Comparison of ENCODE assay signal across 21 mouse cellular contexts in genomic region chr14:76059441-76059840, GRCm38 (mm10). TPM values are rescaled to one million over a fixed set of nuclear protein-coding genes. Genes with fewer than 3 reads are reported as not detected.
A peak's percentile ranks its signal among the peaks of the same experiment; 100 is the strongest.
DNase-seq lines count a peak whose midpoint lies in the region; ATAC-seq and TF ChIP-seq lines count a peak whose summit lies in the region.
"Had no signal": no experiment of that assay in that cellular context is flagged by ENCODE, and none has a peak within 500 bp of the region (broad histone marks: within the 10 kb centered on the region; RNA-seq: fewer than 3 reads in every experiment).

No protein-coding gene starts in this region.

- no peak overlapping the region for H3K27ac ChIP-seq in forebrain, postnatal 0 days (ENCODE audit: low read depth, low read length)
- no peak overlapping the region for H3K27ac ChIP-seq in forebrain, embryonic 12.5 days
- no peak overlapping the region for H3K27ac ChIP-seq in liver, adult 2 months (replicated peaks; ENCODE audit: insufficient read depth, low read depth, low read length)
- no peak overlapping the region for H3K27ac ChIP-seq in liver, embryonic 12.5 days
- H3K27ac ChIP-seq: embryonic facial prominence, embryonic 15.5 days; gastrocnemius, adult 2 months; limb, embryonic 10.5 days; midbrain, embryonic 13.5 days had no signal

- no peaks in the 10 kb centered on the region for H3K27me3 ChIP-seq in forebrain, postnatal 0 days (ENCODE audit: insufficient read depth, low read length)
- no peaks in the 10 kb centered on the region for H3K27me3 ChIP-seq in forebrain, embryonic 12.5 days
- no peaks in the 10 kb centered on the region for H3K27me3 ChIP-seq in liver, adult 2 months (ENCODE audit: control insufficient read depth, insufficient read depth, low read length)
- no peaks in the 10 kb centered on the region; the same call in 1 of the 2 replicates for H3K27me3 ChIP-seq in liver, embryonic 12.5 days (replicated peaks)
- H3K27me3 ChIP-seq: embryonic facial prominence, embryonic 15.5 days; midbrain, embryonic 13.5 days had no signal

- WGBS in forebrain, postnatal 0 days: 68% methylated on average over 5 of the region's 5 CpGs
- 72% methylated on average over 5 of the region's 5 CpGs for WGBS in forebrain, embryonic 12.5 days
- 64% methylated on average over 5 of the region's 5 CpGs for WGBS in liver, adult 2 months
- WGBS in liver, embryonic 12.5 days (ENCODE audit: insufficient replicate concordance): 66% methylated on average over 5 of the region's 5 CpGs

- no peaks in the 10 kb centered on the region for H3K9me3 ChIP-seq in forebrain, postnatal 0 days (ENCODE audit: low read length)
- H3K9me3 ChIP-seq in forebrain, embryonic 12.5 days: no peaks in the 10 kb centered on the region
- H3K9me3 ChIP-seq in liver, embryonic 12.5 days (replicated peaks): no peaks in the 10 kb centered on the region
- H3K9me3 ChIP-seq: embryonic facial prominence, embryonic 15.5 days; limb, embryonic 10.5 days; midbrain, embryonic 13.5 days had no signal

- peak; percentile 51 for ATAC-seq in forebrain, postnatal 0 days
- no peak for ATAC-seq in forebrain, embryonic 12.5 days (ENCODE audit: low FRiP score)
- no peak for ATAC-seq in liver, embryonic 12.5 days
- no peak for ATAC-seq in granulocyte monocyte progenitor cell, adult 5-6 weeks (replicated peaks; ENCODE audit: poor library complexity, severe bottlenecking)
- ATAC-seq: inflammation-experienced regulatory T-cells, adult 6 months; liver, postnatal 0 days; midbrain, embryonic 13.5 days had no signal

- H3K4me3 ChIP-seq in forebrain, postnatal 0 days (ENCODE audit: low read depth, low read length): no peak overlapping the region
- no peak overlapping the region for H3K4me3 ChIP-seq in forebrain, embryonic 12.5 days (replicated peaks)
- no peak overlapping the region for H3K4me3 ChIP-seq in liver, adult 2 months (ENCODE audit: insufficient read depth, low read depth, low read length)
- no peak overlapping the region for H3K4me3 ChIP-seq in liver, embryonic 12.5 days
- H3K4me3 ChIP-seq: embryonic facial prominence, embryonic 15.5 days; gastrocnemius, adult 2 months; limb, embryonic 10.5 days; midbrain, embryonic 13.5 days had no signal

- no peak for TF ChIP-seq CTCF in forebrain, postnatal 0 days (IDR thresholded peaks at IDR 0.05; ENCODE audit: low read depth)
- no peak for TF ChIP-seq CTCF in liver, adult 2 months (IDR thresholded peaks at IDR 0.05; ENCODE audit: low read depth, low read length)

- H3K4me2 ChIP-seq in forebrain, postnatal 0 days (ENCODE audit: low read depth): no peak overlapping the region
- H3K4me2 ChIP-seq in forebrain, embryonic 12.5 days: no peak overlapping the region
- H3K4me2 ChIP-seq in liver, embryonic 12.5 days: no peak overlapping the region
- H3K4me2 ChIP-seq: embryonic facial prominence, embryonic 15.5 days; heart, embryonic 11.5 days; midbrain, embryonic 13.5 days had no signal

- no peak overlapping the region for H3K9ac ChIP-seq in forebrain, postnatal 0 days
- H3K9ac ChIP-seq in forebrain, embryonic 12.5 days: no peak overlapping the region
- no peak overlapping the region for H3K9ac ChIP-seq in liver, adult 2 months (ENCODE audit: low read depth, low read length)
- no peak overlapping the region for H3K9ac ChIP-seq in liver, embryonic 12.5 days
- H3K9ac ChIP-seq: embryonic facial prominence, embryonic 15.5 days; liver, postnatal 0 days; midbrain, embryonic 13.5 days had no signal

- H3K79me2 ChIP-seq in liver, adult 2 months (ENCODE audit: control insufficient read depth, insufficient read depth, low read length): no peaks in the 10 kb centered on the region

- no peak for TF ChIP-seq POLR2A in liver, adult 2 months (IDR thresholded peaks at IDR 0.05; ENCODE audit: extremely low read depth, insufficient read depth, low read length)

- no peaks in the 10 kb centered on the region for H3K36me3 ChIP-seq in forebrain, postnatal 0 days (ENCODE audit: insufficient read depth)
- no peaks in the 10 kb centered on the region for H3K36me3 ChIP-seq in forebrain, embryonic 12.5 days (replicated peaks)
- H3K36me3 ChIP-seq in liver, adult 2 months (ENCODE audit: control insufficient read depth, insufficient read depth, low read length): no peaks in the 10 kb centered on the region
- no peaks in the 10 kb centered on the region for H3K36me3 ChIP-seq in liver, embryonic 12.5 days
- H3K36me3 ChIP-seq: embryonic facial prominence, embryonic 15.5 days; limb, embryonic 10.5 days; midbrain, embryonic 13.5 days had no signal

- DNase-seq in forebrain, postnatal 0 days: no peak
- peak; percentile 17 for DNase-seq in liver, adult 2 months (ENCODE audit: extremely low read depth, low read depth, low spot score)
- DNase-seq in adipocyte (ENCODE audit: low spot score): peak; percentile 36
- DNase-seq in fat pad, adult 2 months (ENCODE audit: extremely low read depth, low read depth, low spot score): peak; percentile 78
- DNase-seq in urinary bladder, postnatal 10 days (ENCODE audit: low spot score): no peak
- DNase-seq: cerebellum, adult 8-10 months; gastrocnemius, adult 2 months; kidney, adult 2 months; kidney, postnatal 10 days; liver; liver, postnatal 0 days; lung, postnatal 14 days; thymus, postnatal 14 days had no signal

- no peaks in the 10 kb centered on the region for H3K4me1 ChIP-seq in forebrain, postnatal 0 days (ENCODE audit: insufficient read depth)
- H3K4me1 ChIP-seq in forebrain, embryonic 12.5 days: 0 out of 2 replicates have a peak, but pooled peaks cover under 1% of the 10 kb centered on the region
- H3K4me1 ChIP-seq in liver, adult 2 months (ENCODE audit: control insufficient read depth, insufficient read depth, low read length): no peaks in the 10 kb centered on the region
- no peaks in the 10 kb centered on the region for H3K4me1 ChIP-seq in liver, embryonic 12.5 days
- H3K4me1 ChIP-seq: midbrain, embryonic 13.5 days had no signal

RNA-seq across cellular contexts. Expression of gene Gtf2f2, which starts 48.8 kb away (rescaled TPM):
- total RNA-seq in forebrain, postnatal 0 days (2014; rRNA removed): 41.5 and 43.8 TPM in 2 replicates
- 47.6 and 54.9 TPM in 2 replicates for polyA plus RNA-seq in forebrain, postnatal 0 days (2015; fragmentation: Nextera tagmentation; extraction: Ambion mirVana)
- 49.7 and 50.3 TPM in 2 replicates for polyA plus RNA-seq in forebrain, embryonic 12.5 days (2016; fragmentation: Nextera tagmentation; extraction: Ambion mirVana)
- total RNA-seq in liver, adult 2 months (2014; rRNA removed): 7.3 and 9.7 TPM in 2 replicates
- 1.5 and 2.0 TPM in 2 replicates for polyA plus RNA-seq in liver, adult 2 months (2012; rRNA removed)
- polyA plus RNA-seq in liver, embryonic 12.5 days (2016; fragmentation: Nextera tagmentation; extraction: Ambion mirVana): 39.4 and 40.8 TPM in 2 replicates
- 55.9 and 63.7 TPM in 2 replicates for total RNA-seq in granulocyte monocyte progenitor cell, adult 5-6 weeks (2014; fragmentation: Nextera tagmentation)
- total RNA-seq in granulocyte monocyte progenitor cell, adult 5-6 weeks (2017): 96.4 and 98.2 TPM in 2 replicates

RNA-seq across cellular contexts. Expression of gene Gpalpp1, which starts 51.1 kb away (rescaled TPM):
- 24.6 and 25.0 TPM in 2 replicates for total RNA-seq in forebrain, postnatal 0 days (2014; rRNA removed)
- polyA plus RNA-seq in forebrain, postnatal 0 days (2015; fragmentation: Nextera tagmentation; extraction: Ambion mirVana): 6.8 and 9.3 TPM in 2 replicates
- polyA plus RNA-seq in forebrain, embryonic 12.5 days (2016; fragmentation: Nextera tagmentation; extraction: Ambion mirVana): 19.0 and 20.3 TPM in 2 replicates
- 7.0 and 8.6 TPM in 2 replicates for total RNA-seq in liver, adult 2 months (2014; rRNA removed)
- polyA plus RNA-seq in liver, adult 2 months (2012; rRNA removed): 2.0 and 2.1 TPM in 2 replicates
- 9.8 and 10.3 TPM in 2 replicates for polyA plus RNA-seq in liver, embryonic 12.5 days (2016; fragmentation: Nextera tagmentation; extraction: Ambion mirVana)
- 20.4 and 22.4 TPM in 2 replicates for total RNA-seq in granulocyte monocyte progenitor cell, adult 5-6 weeks (2014; fragmentation: Nextera tagmentation)
- total RNA-seq in granulocyte monocyte progenitor cell, adult 5-6 weeks (2017): 31.5 and 35.1 TPM in 2 replicates

RNA-seq across cellular contexts. Expression of gene Nufip1, which starts 51.2 kb away (rescaled TPM):
- 11.8 and 13.8 TPM in 2 replicates for total RNA-seq in forebrain, postnatal 0 days (2014; rRNA removed)
- 14.4 and 15.2 TPM in 2 replicates for polyA plus RNA-seq in forebrain, postnatal 0 days (2015; fragmentation: Nextera tagmentation; extraction: Ambion mirVana)
- polyA plus RNA-seq in forebrain, embryonic 12.5 days (2016; fragmentation: Nextera tagmentation; extraction: Ambion mirVana): 18.5 and 19.0 TPM in 2 replicates
- 2.2 and 2.7 TPM in 2 replicates for total RNA-seq in liver, adult 2 months (2014; rRNA removed)
- polyA plus RNA-seq in liver, adult 2 months (2012; rRNA removed): 1.9 and 2.0 TPM in 2 replicates
- 11.3 and 12.1 TPM in 2 replicates for polyA plus RNA-seq in liver, embryonic 12.5 days (2016; fragmentation: Nextera tagmentation; extraction: Ambion mirVana)
- 14.1 and 20.3 TPM in 2 replicates for total RNA-seq in granulocyte monocyte progenitor cell, adult 5-6 weeks (2014; fragmentation: Nextera tagmentation)
- 24.8 and 29.9 TPM in 2 replicates for total RNA-seq in granulocyte monocyte progenitor cell, adult 5-6 weeks (2017)

Comparison
In these comparisons a context has a peak if more than half of its experiments do, and no peak if none do; other contexts are left out.
1. RNA of gene Gtf2f2, which starts 48.8 kb away (polyA plus RNA-seq): 49.7 to 50.3 TPM in forebrain, embryonic 12.5 days, 47.6 to 54.9 TPM in forebrain, postnatal 0 days and 39.4 to 40.8 TPM in liver, embryonic 12.5 days; 1.5 to 2.0 TPM in liver, adult 2 months; every median in the first group is over 10 times any median in the second.
2. DNase-seq: peak in liver, adult 2 months (single experiment), adipocyte (single experiment) and fat pad, adult 2 months (single experiment); none in forebrain, postnatal 0 days (single experiment) and urinary bladder, postnatal 10 days (single experiment).